Mouse (Mus musculus): ENCODE measurements around the gene Scarb1. TPM values are rescaled to one million over a fixed set of nuclear protein-coding genes. Genes with fewer than 3 reads are reported as not detected.

The Scarb1 gene
- polyA plus RNA-seq, 1 experiment from 2014 or later, result 36.5 TPM

- Histone ChIP-seq H3K36me3 (replicated peaks; ENCODE audit: control insufficient read depth, insufficient read depth) (no peaks in the 10 kb centered on the region), H3K9me3 (ENCODE audit: control insufficient read depth, low read length) (no peaks in the 10 kb centered on the region), H3K9ac (peak overlapping the region; percentile 40), H3K4me2 (replicated peaks) (peak overlapping the region; percentile 45), H3K27ac (peak overlapping the region; percentile 92), H3K27me3 (ENCODE audit: control insufficient read depth, insufficient read depth, low read length) (no peaks in the 10 kb centered on the region), H3K4me1 (replicated peaks; ENCODE audit: control insufficient read depth, insufficient read depth, low read length) (peaks cover 21% of the 10 kb centered on the region), H3K4me3 (replicated peaks; ENCODE audit: low read length) (no peak overlapping the region)
- under 1% methylated on average over 27 of the region's 27 CpGs for WGBS
- peak; percentile 86 for ATAC-seq (ENCODE audit: low FRiP score)
- DNase-seq (ENCODE audit: low spot score), result peak; percentile 80
Observed at GRCm38 (mm10) chr5:125245534-125246151, 95.3 kb downstream of the Scarb1 start.

DNA sequence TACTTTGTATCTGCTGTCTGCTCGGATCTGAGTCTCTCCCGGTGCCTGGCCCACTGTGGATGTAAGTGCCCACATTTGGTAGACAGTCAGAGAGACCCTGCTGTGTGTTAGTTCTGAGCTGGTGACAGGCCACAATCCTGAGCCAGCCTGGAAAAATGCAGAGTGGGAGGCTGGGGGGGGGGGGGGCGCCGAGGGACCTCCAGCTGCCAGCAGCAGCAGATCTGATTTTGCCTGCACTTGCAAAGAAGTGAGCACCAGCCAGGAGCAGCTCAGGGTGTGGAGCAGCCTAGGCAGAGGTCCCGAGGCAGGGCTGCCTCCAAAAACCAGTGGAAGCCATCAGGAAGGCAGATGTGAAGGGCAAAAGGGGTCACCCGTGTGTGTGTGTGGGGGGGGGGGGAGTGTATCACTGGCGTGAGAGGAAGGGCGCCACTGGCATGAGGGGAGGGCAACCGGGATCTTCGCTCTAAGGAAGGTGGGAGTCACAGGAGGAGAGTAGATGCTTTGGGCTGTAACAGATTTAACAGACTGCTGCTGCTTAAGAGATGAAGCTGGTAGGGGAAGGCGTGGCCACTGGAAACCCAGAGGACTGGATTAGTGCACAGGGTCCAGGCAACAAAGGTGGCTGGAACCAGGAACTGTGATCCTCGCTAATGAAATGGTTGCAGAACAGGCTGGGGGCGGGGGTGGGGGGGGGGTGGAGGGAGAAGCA lies 95.9 kb downstream of the Scarb1 start:
- Histone ChIP-seq H3K27ac (peak overlapping the region; percentile 92), H3K4me2 (replicated peaks) (peak overlapping the region; percentile 45), H3K4me3 (replicated peaks; ENCODE audit: low read length) (no peak overlapping the region), H3K4me1 (replicated peaks; ENCODE audit: control insufficient read depth, insufficient read depth, low read length) (peaks cover 27% of the 10 kb centered on the region), H3K9ac (peak overlapping the region; percentile 40; the same call in 1 of the 2 replicates), H3K27me3 (ENCODE audit: control insufficient read depth, insufficient read depth, low read length) (no peaks in the 10 kb centered on the region; the same call in 1 of the 2 replicates), H3K9me3 (ENCODE audit: control insufficient read depth, low read length) (no peaks in the 10 kb centered on the region), H3K36me3 (replicated peaks; ENCODE audit: control insufficient read depth, insufficient read depth) (no peaks in the 10 kb centered on the region)
- 4% methylated on average over 10 of the region's 13 CpGs for WGBS
- DNase-seq (ENCODE audit: low spot score) (no peak), ATAC-seq (ENCODE audit: low FRiP score) (peak; percentile 38)

GRCm38 (mm10) chr5:125243928-125244327 lies 97.0 kb downstream of the Scarb1 start:
- H3K9me3 ChIP-seq (ENCODE audit: control insufficient read depth, low read length), result no peaks in the 10 kb centered on the region
- no peak overlapping the region for H3K4me3 ChIP-seq (replicated peaks; ENCODE audit: low read length)
- H3K27me3 ChIP-seq (ENCODE audit: control insufficient read depth, insufficient read depth, low read length), result no peaks in the 10 kb centered on the region; the same call in 1 of the 2 replicates
- peaks cover 27% of the 10 kb centered on the region for H3K4me1 ChIP-seq (replicated peaks; ENCODE audit: control insufficient read depth, insufficient read depth, low read length)
- H3K27ac ChIP-seq, result peak overlapping the region; percentile 92
- WGBS, result 21% methylated on average over 6 of the region's 6 CpGs
- no peak overlapping the region for H3K9ac ChIP-seq
- no peak for ATAC-seq (ENCODE audit: low FRiP score)
- no peak for DNase-seq (ENCODE audit: low spot score)
- H3K36me3 ChIP-seq (replicated peaks; ENCODE audit: control insufficient read depth, insufficient read depth), result no peaks in the 10 kb centered on the region
- H3K4me2 ChIP-seq (replicated peaks), result no peak overlapping the region

DNA sequence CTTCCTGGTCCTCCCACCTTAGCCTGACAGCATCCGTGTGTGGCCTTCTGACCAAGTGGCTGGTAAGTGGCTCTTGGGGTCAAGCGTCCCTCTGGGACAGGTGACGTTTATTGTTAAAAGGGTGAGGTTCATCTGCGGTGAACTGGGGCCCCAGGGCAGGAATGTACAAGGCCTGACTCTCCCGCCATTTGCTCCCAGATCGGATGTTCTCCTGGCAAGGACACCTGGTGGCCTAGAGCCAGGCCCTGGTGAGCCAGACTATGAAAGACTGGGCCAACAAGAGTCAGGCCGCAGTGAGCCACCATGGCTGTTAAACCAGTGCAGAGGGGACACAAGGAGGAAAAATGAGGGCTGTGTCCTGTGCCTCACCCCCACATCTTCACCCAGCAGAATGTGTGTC lies 98.8 kb downstream of the Scarb1 start:
- Histone ChIP-seq H3K36me3 (replicated peaks; ENCODE audit: control insufficient read depth, insufficient read depth) (no peaks in the 10 kb centered on the region), H3K4me3 (replicated peaks; ENCODE audit: low read length) (no peak overlapping the region), H3K4me2 (replicated peaks) (no peak overlapping the region), H3K9ac (no peak overlapping the region), H3K9me3 (ENCODE audit: control insufficient read depth, low read length) (no peaks in the 10 kb centered on the region), H3K4me1 (replicated peaks; ENCODE audit: control insufficient read depth, insufficient read depth, low read length) (peaks cover 27% of the 10 kb centered on the region), H3K27ac (no peak overlapping the region), H3K27me3 (ENCODE audit: control insufficient read depth, insufficient read depth, low read length) (no peaks in the 10 kb centered on the region; the same call in 1 of the 2 replicates)
- WGBS, result 53% methylated on average over 7 of the region's 7 CpGs
- DNase-seq (ENCODE audit: low spot score) (no peak), ATAC-seq (ENCODE audit: low FRiP score) (no peak)

- DNase-seq (ENCODE audit: low spot score), result no peak
- Histone ChIP-seq H3K9me3 (ENCODE audit: control insufficient read depth, low read length) (no peaks in the 10 kb centered on the region), H3K27ac (no peak overlapping the region)
Observed at GRCm38 (mm10) chr5:125241627-125242026, 99.3 kb downstream of the Scarb1 start.

DNA sequence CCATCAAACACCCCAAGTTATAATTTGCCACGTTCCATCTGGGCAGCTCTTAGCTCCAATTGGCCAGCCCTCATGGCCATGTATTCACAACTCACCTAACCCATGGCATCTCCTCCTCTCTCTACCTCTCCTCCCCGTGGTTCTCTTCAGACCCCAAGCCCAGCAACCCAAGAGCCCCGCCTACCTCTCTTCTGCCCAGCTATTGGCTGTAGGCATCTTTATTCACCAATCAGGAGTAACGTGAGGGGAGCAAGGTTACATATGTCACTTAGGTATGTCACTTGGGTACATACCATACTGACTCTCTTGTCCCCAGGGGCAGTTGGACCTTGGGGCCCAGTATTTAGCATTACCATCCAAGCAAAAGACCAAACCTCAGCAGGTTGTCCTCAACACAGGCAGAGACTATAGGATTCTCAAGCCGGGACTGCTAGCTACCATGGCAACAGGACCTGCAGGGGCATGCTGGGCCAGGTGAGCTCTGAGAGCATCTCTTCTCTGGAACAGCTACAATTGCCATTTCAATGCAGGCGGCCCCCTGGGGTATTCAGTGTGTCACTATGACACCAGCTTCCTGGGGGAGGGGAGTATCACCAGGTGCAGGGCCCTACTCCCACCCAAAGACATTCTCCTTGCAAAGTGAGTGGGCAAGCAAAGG lies 100.6 kb downstream of the Scarb1 start:
- Histone ChIP-seq H3K9ac (no peak overlapping the region), H3K4me2 (replicated peaks) (no peak overlapping the region), H3K9me3 (ENCODE audit: control insufficient read depth, low read length) (no peaks in the 10 kb centered on the region), H3K27me3 (ENCODE audit: control insufficient read depth, insufficient read depth, low read length) (no peaks in the 10 kb centered on the region; the same call in 1 of the 2 replicates), H3K36me3 (replicated peaks; ENCODE audit: control insufficient read depth, insufficient read depth) (no peaks in the 10 kb centered on the region), H3K4me1 (replicated peaks; ENCODE audit: control insufficient read depth, insufficient read depth, low read length) (peaks cover 17% of the 10 kb centered on the region), H3K27ac (no peak overlapping the region), H3K4me3 (replicated peaks; ENCODE audit: low read length) (no peak overlapping the region)
- 16% methylated on average over 6 of the region's 6 CpGs for WGBS
- DNase-seq (ENCODE audit: low spot score) (no peak), ATAC-seq (ENCODE audit: low FRiP score) (no peak)

More at GRCm38 (mm10) chr5:125241627-125242026, 99.3 kb downstream of the Scarb1 start:
- Histone ChIP-seq H3K9ac (no peak overlapping the region), H3K36me3 (replicated peaks; ENCODE audit: control insufficient read depth, insufficient read depth) (no peaks in the 10 kb centered on the region), H3K4me3 (replicated peaks; ENCODE audit: low read length) (no peak overlapping the region), H3K27me3 (ENCODE audit: control insufficient read depth, insufficient read depth, low read length) (no peaks in the 10 kb centered on the region; the same call in 1 of the 2 replicates), H3K4me1 (replicated peaks; ENCODE audit: control insufficient read depth, insufficient read depth, low read length) (peaks cover 27% of the 10 kb centered on the region), H3K4me2 (replicated peaks) (no peak overlapping the region)
- ATAC-seq (ENCODE audit: low FRiP score), result no peak
- 11% methylated on average over 5 of the region's 7 CpGs for WGBS

- no peak for DNase-seq (ENCODE audit: low spot score)
- Histone ChIP-seq H3K4me1 (replicated peaks; ENCODE audit: control insufficient read depth, insufficient read depth, low read length) (peaks cover 6% of the 10 kb centered on the region; the same call in 1 of the 2 replicates), H3K9me3 (ENCODE audit: control insufficient read depth, low read length) (no peaks in the 10 kb centered on the region), H3K27ac (no peak overlapping the region), H3K4me3 (replicated peaks; ENCODE audit: low read length) (no peak overlapping the region), H3K27me3 (ENCODE audit: control insufficient read depth, insufficient read depth, low read length) (no peaks in the 10 kb centered on the region; the same call in 1 of the 2 replicates), H3K9ac (no peak overlapping the region), H3K4me2 (replicated peaks) (no peak overlapping the region), H3K36me3 (replicated peaks; ENCODE audit: control insufficient read depth, insufficient read depth) (no peaks in the 10 kb centered on the region)
- ATAC-seq (ENCODE audit: low FRiP score), result no peak
- 79% methylated on average over 6 of the region's 6 CpGs for WGBS
Observed at GRCm38 (mm10) chr5:125235874-125236273, 105.0 kb downstream of the Scarb1 start.

GRCm38 (mm10) chr5:125235398-125235797 lies 105.5 kb downstream of the Scarb1 start:
- H3K27me3 ChIP-seq (ENCODE audit: control insufficient read depth, insufficient read depth, low read length), result no peaks in the 10 kb centered on the region; the same call in 1 of the 2 replicates
- no peak overlapping the region for H3K4me3 ChIP-seq (replicated peaks; ENCODE audit: low read length)
- WGBS, result 91% methylated on average over 3 of the region's 3 CpGs
- H3K9ac ChIP-seq, result no peak overlapping the region
- H3K27ac ChIP-seq, result no peak overlapping the region
- H3K4me1 ChIP-seq (replicated peaks; ENCODE audit: control insufficient read depth, insufficient read depth, low read length), result peaks cover 4% of the 10 kb centered on the region; the same call in 1 of the 2 replicates
- no peaks in the 10 kb centered on the region for H3K36me3 ChIP-seq (replicated peaks; ENCODE audit: control insufficient read depth, insufficient read depth)
- ATAC-seq (ENCODE audit: low FRiP score), result no peak
- no peak overlapping the region for H3K4me2 ChIP-seq (replicated peaks)
- H3K9me3 ChIP-seq (ENCODE audit: control insufficient read depth, low read length), result no peaks in the 10 kb centered on the region
- no peak for DNase-seq (ENCODE audit: low spot score)

GRCm38 (mm10) chr5:125234399-125234798 lies 106.5 kb downstream of the Scarb1 start:
- no peaks in the 10 kb centered on the region for H3K36me3 ChIP-seq (replicated peaks; ENCODE audit: control insufficient read depth, insufficient read depth)
- H3K9me3 ChIP-seq (ENCODE audit: control insufficient read depth, low read length), result no peaks in the 10 kb centered on the region
- H3K9ac ChIP-seq, result no peak overlapping the region
- H3K4me2 ChIP-seq (replicated peaks), result no peak overlapping the region
- DNase-seq (ENCODE audit: low spot score), result no peak
- no peak overlapping the region for H3K27ac ChIP-seq
- no peaks in the 10 kb centered on the region for H3K27me3 ChIP-seq (ENCODE audit: control insufficient read depth, insufficient read depth, low read length)
- WGBS, result 73% methylated on average over 8 of the region's 8 CpGs
- H3K4me1 ChIP-seq (replicated peaks; ENCODE audit: control insufficient read depth, insufficient read depth, low read length), result no peaks in the 10 kb centered on the region
- no peak overlapping the region for H3K4me3 ChIP-seq (replicated peaks; ENCODE audit: low read length)
- no peak for ATAC-seq (ENCODE audit: low FRiP score)

Data from hindbrain, embryonic 14.5 days (tissue).